Mouse (Mus musculus) heart, postnatal 36 days (tissue): ENCODE measurements around the gene Naa80. TPM values are rescaled to one million over a fixed set of nuclear protein-coding genes. Genes with fewer than 3 reads are reported as not detected.
"Not testable (repeated sequence)": the region's sequence is repeated elsewhere in the genome, so short reads cannot be mapped to it uniquely, and the experiment has no call there.

Experiments used
- DNase-seq, 2 experiments: peaks; one replicate each; pipeline ENCODE4 v3.0.0; 2021 to 2022
- intact Hi-C: fragments of 180-260 bp; cut with DNase I; formaldehyde crosslinking; loops from one replicate; pipeline ENCODE4 v1.15.1; 2025
- total RNA-seq, 2 experiments: library from RNA; stranded (reverse); gene quantifications; 2 replicates each; pipeline ENCODE4 v1.2.3; 2021

The Naa80 gene
- total RNA-seq, 2 experiments from 2014 or later = 16.6 to 19.1 TPM

DNA sequence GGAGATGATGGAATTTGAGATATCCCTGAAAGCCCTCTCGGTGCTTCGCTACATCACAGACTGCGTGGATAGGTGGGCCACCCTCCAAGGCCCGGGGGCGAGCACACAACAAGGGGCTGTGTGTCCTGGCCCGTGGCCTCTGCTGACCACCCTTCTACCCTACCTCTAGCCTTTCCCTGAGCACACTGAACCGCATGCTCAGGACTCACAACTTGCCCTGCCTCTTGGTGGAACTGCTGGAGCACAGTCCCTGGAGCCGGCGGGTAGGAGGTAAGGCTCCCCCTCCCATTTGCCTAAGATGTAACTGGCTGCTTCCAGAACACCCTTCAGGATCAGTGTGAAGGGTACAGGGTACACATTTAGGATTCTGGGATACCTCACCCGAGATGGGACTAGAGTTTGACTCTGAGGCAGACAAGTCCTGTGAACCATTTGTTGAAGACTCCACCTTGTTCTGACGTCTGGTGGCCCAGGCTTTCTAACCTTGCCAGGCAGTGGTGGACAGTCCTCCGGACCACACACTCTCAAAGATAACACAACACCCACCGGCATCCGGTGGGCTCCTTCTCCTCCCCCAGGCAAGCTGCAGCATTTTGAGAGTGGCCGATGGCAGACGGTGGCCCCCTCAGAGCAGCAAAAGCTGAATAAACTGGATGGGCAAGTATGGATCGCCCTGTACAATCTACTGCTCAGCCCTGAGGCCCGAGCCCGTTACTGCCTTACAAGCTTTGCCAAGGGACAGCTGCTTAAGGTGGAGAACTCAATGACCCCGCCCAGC lies 29.2 kb upstream of the Naa80 start:
- no peak for DNase-seq
- intact Hi-C loops = no loop called here

DNA sequence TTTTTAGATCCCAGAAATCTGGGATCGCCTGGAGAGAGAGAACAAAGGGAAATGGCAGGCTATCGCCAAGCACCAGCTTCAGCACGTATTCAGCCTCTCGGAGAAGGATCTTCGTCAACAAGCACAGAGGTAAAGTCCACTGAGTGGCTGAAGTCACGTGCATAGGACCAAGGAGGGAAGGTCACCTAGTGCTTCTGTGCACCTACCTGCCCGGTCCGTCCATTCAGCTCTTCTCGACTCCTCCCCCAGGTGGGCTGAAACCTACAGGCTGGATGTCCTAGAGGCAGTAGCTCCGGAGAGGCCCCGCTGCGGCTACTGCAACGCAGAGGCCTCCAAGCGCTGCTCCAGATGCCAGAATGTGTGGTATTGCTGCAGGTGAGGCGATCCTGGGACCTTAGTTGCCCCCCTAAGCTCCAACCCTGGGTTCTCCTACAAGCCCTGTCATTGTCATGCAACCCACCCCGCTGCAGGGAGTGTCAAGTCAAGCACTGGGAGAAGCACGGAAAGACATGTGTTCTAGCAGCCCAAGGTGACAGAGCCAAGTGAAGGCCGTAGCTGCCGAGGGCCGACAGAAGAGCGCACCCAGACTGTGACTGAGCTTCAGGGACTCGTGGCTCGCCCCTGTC lies 28.1 kb upstream of the Naa80 start:
- no peak for DNase-seq
- intact Hi-C loops = no loop called here

- intact Hi-C loops = no loop called here
- peak; percentile 71 to 76 for DNase-seq
Observed at GRCm38 (mm10) chr9:107551117-107551889, 27.4 kb upstream of the Naa80 start, which contains the start of gene Rassf1. Gene Rassf1, plus strand, starts transcription at chr9:107551555.

- no peak for DNase-seq
- intact Hi-C loops = no loop called here
Observed at GRCm38 (mm10) chr9:107551890-107552355, 26.8 kb upstream of the Naa80 start.

DNA sequence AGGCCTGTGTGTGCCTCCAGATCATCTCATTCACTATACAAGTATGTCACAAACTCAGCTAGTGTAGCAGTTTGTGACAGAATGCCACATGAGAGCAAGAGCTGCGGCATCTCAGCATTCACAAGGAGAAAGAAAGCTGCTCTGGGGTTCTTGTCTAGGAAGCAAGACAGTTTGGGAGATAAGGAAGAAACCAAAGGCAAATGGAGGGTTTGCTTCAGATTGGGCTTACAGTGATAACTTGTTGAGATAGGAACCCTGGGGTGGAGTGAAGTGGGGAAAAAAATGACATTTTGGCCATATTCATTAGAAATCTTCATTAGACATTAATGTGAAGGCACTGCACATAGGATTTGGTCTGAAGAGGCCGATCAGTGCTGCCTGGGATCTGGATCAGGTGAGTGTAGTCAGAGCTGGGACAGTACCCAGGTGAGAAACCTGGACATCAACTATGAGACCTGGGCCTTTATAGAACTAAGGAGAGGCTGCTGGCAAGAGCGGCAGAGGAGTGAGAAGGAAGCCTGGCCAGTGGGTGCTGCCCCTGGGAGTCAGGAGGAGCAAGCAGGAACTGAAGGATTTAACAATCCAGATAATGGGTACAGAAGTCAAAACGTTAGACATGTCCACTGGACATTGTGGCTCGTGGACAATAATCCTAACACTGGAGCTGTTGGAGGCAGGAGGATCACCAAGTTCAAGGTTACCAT lies 25.8 kb upstream of the Naa80 start:
- intact Hi-C loops = no loop called here
- no peak for DNase-seq

DNA sequence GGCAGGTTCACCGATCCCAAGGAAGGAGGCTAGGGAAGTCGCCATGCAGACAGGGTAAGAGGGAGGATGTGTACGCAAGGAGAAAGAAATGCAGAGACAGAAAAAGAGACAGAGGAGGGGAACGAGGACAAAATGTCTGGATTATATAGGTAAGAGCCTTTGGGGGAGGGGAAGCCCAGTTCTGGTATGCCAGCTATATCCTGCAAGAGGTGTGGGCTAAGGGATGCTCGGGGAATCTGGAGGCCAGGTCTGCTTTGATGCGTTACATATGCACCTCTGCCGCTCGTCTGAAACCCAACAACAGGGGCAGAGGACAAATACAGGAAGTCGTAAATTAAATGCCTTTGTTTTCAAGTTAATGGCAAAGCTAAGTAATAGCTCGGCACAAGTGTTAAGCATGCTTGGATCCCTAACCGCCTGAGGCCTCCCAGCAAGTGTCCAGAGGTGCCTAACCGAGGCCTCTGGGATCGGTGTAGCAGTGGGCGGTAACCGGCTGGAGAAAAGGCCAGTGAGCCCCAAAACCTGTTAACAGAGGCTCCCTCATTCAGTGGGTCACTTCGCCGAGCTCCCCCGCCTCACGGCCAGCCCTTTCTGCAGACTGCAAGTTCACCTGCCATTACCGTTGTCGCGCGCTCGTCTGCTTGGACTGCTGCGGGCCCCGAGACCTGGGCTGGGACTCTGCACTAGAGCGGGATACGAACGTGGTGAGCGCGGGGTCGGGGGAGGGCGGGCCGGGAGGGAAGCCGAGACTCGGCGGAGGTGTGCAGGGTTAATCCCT lies 25.0 kb upstream of the Naa80 start:
- DNase-seq = no peak
- intact Hi-C loops = no loop called here

DNA sequence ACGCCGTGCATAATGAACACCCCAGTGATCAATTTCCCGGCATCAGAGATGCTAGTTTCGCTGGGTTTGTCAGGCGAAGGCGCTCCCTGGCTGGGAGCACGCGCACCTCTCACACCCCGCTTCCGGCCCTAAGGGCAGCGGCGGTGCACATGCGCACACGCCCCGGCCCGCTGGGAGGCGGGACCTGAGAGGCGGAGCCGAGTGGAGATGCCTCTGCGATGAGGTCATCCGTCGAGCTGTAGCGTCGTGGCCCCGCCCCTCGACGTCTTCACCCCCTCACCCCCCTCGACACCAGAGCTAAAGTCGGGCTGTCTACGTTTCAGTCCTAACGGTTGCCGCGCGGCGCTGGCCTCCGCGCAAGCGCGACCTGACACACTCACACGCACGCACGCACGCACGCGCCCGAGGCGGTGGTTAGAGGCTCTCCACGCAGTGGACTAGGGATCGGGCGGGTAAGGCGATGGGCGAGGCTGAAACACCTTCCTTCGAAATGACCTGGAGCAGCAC lies 24.3 kb upstream of the Naa80 start:
- intact Hi-C loops = no loop called here
- peak; percentile 91 for DNase-seq

- intact Hi-C loops = no loop called here
- peak; percentile 71 to 81 for DNase-seq
Observed at GRCm38 (mm10) chr9:107555031-107555457, 23.6 kb upstream of the Naa80 start.

- DNase-seq = no peak
- intact Hi-C loops = no loop called here
Observed at GRCm38 (mm10) chr9:107555701-107556100, 23.0 kb upstream of the Naa80 start.

DNA sequence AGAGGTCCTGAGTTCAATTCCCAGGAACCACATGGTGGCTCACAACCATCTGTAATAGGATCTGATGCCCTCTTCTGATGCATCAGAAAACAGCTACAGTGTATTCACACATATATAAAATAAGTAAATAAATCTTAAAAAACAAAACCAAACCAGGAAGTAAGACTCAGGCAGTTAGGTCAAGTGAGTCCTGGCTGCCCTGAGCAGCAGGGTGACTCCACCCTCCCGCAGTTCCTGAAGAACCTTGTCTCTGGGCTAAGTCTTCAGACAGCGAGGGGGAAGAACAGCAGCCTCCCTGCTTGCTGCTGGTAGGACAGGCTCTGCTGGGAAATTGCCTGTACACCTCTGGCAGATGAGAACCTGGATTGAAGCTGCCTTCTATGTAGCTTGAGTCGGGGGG lies 22.3 kb upstream of the Naa80 start:
- DNase-seq = no peak
- intact Hi-C loops = no loop called here

DNA sequence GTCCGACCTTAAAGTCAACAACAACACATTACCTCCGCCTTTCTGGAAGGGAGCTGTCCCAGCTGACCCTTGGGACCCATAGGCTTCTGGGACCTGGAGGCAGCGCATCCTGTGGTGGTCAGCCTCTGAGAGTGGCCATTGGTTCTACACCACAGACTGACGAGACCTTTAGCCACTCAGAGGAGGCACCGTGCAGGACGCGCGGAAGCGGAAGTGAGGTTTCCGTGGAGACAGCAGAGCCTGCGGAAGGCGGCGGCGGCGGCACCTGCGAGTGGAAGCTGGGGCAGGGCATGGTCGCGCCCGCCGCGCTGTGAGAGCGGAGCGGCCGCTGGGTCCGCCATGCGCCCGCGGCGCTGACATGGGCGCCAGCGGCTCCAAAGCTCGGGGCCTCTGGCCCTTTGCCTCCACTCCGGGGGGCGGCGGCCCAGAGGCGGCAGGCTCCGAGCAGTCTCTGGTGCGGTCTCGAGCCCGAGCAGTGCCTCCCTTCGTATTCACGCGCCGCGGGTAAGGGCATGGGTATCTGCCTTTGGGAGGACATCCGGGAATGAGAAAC lies 15.6 kb upstream of the Naa80 start, which contains the start of gene Tusc2:
Gene Tusc2 (plus strand): TSS at position 227 of the 553 bp plus-strand sequence.
- intact Hi-C loops = no loop called here
- peak; percentile 92 to 93 for DNase-seq

DNA sequence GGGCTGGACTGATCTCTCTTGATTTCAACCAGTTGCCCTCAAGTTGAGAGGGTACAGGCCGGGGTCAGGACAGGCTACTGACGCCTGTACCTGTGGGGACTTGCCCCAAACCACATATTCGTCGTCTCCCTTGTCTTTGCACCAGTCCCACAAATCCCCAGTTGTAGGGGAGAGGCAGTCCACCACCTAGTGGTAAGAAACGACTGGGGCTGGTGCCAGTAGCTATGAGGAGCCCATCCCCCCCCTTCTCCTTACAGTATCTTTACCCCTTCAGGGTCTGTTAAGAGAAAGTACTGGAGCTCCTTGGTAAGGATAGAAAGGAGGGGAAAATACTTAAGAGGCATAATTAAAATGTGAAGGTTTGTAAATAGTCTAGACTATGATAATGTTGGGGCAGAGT lies 13.1 kb upstream of the Naa80 start:
- DNase-seq = not testable (repeated sequence)
- intact Hi-C loops = loop anchor here (5.0 kb wide), 1 partner anchor 67 kb away; no protein-coding TSS in a partner anchor

- intact Hi-C loops = loop anchor here (5.0 kb wide), 1 partner anchor 66 kb away; no protein-coding TSS in a partner anchor
Observed at GRCm38 (mm10) chr9:107566041-107566709, 12.5 kb upstream of the Naa80 start.

DNA sequence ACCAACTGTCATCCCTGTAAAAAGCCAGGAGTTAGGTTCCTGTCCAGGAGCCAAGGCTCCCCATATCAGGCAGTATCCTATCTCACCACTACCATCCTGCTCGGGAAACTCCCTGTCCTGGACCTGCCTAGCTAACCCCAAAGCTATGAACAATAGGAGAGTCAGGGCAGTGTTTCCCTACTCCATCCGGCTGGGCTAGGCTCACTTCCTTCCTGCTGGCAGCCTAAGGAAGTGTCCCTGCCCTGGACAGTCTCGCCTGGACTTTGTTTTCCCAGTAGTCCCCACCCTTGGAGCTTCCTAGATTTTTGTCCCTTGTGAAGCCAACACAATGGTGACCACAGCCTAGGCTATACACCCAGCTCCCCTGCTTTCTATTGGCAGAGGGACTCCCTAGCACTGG lies 11.8 kb upstream of the Naa80 start:
- intact Hi-C loops = loop anchor here (5.0 kb wide), 1 partner anchor 65 kb away; no protein-coding TSS in a partner anchor
- DNase-seq = peak; percentile 61 to 62

More at GRCm38 (mm10) chr9:107566041-107566709, 12.5 kb upstream of the Naa80 start:
- DNase-seq = peak; percentile 86 to 93

DNA sequence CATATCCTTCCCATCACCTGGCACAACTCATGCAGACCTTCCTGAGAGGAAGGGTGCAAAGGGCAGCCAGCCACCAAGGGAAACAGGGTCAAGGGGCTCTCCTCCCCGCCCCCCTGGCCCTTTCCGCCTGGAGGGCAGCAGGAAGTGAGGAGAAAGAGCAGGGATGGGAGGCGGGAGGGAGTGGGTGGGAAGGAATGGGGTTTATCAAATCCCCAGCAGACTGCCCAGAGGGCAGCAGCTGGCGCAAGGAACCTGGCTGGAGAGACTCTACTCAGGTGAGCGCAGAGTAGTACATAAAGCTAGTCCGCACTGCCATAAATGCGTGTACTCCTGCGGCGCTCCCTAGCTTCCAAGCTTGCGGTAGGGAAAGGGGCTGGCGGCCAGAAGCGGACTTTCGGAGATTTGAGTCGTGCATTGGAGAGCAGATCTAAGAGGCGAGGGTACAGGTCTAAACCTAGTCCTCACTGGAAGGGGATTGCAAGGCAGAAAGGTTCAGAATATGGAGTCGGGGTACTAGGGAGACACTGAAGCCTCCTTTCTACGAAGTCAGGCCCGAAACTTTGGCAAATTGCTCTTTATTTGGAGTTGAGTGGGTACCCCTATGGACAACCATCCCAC lies 10.9 kb upstream of the Naa80 start, which contains the start of gene Hyal2:
Gene Hyal2 (plus strand): TSS at position 244 of the 618 bp plus-strand sequence.
- intact Hi-C loops = loop anchor here (5.0 kb wide), 1 partner anchor 64 kb away; no protein-coding TSS in a partner anchor
- DNase-seq = peak in 1 of 2 experiments; percentile 53

- peak; percentile 83 to 90 for DNase-seq
- intact Hi-C loops = loop anchor here (1.0 to 5.0 kb wide), 2 partner anchors 12 to 64 kb away; partner anchors contain the start of gene Hyal3
Observed at GRCm38 (mm10) chr9:107568331-107569261, 10.1 kb upstream of the Naa80 start.
